Mouse (Mus musculus): ENCODE results near the gene Klhl12. TPM values are rescaled to one million over a fixed set of nuclear protein-coding genes. Genes with fewer than 3 reads are reported as not detected.
"Not testable (repeated sequence)": the region's sequence is repeated elsewhere in the genome, so short reads cannot be mapped to it uniquely, and the experiment has no call there.

The Klhl12 gene
- polyA plus RNA-seq, 1 experiment from 2014 or later: 36.7 TPM

GRCm38 (mm10) chr1:134518677-134519076, 63.3 kb downstream of the Klhl12 start:
- no peak overlapping the region for H3K27ac ChIP-seq (replicated peaks)
- H3K9me3 ChIP-seq (replicated peaks): no peaks in the 10 kb centered on the region
- peaks cover 8% of the 10 kb centered on the region for H3K27me3 ChIP-seq (replicated peaks)
- H3K4me3 ChIP-seq (replicated peaks): no peak overlapping the region
- WGBS: 14% methylated on average over 7 of the region's 7 CpGs
- no peak overlapping the region for H3K4me2 ChIP-seq
- H3K9ac ChIP-seq (replicated peaks): no peak overlapping the region
- H3K4me1 ChIP-seq: peaks cover 2% of the 10 kb centered on the region
- no peak; the same call in 1 of the 2 replicates for ATAC-seq (ENCODE audit: low FRiP score)
- no peaks in the 10 kb centered on the region for H3K36me3 ChIP-seq

- H3K9ac ChIP-seq (replicated peaks); H3K36me3 ChIP-seq; H3K4me3 ChIP-seq (replicated peaks); H3K4me2 ChIP-seq; H3K27ac ChIP-seq (replicated peaks); H3K27me3 ChIP-seq (replicated peaks); H3K9me3 ChIP-seq (replicated peaks); ATAC-seq (ENCODE audit: low FRiP score); H3K4me1 ChIP-seq: not testable (repeated sequence)
- WGBS: 97% methylated on average over 5 of the region's 5 CpGs
These were observed 63.9 kb downstream of the Klhl12 start for GRCm38 (mm10) chr1:134519201-134519600.

GRCm38 (mm10) chr1:134520001-134520721, 64.8 kb downstream of the Klhl12 start:
- no peak for ATAC-seq (ENCODE audit: low FRiP score)
- WGBS: 86% methylated on average over 8 of the region's 8 CpGs
- Histone ChIP-seq H3K27ac (replicated peaks) (no peak overlapping the region), H3K4me2 (no peak overlapping the region), H3K4me1 (no peaks in the 10 kb centered on the region), H3K27me3 (replicated peaks) (peaks cover under 1% of the 10 kb centered on the region; the same call in 1 of the 2 replicates), H3K9ac (replicated peaks) (no peak overlapping the region), H3K9me3 (replicated peaks) (no peaks in the 10 kb centered on the region), H3K36me3 (no peaks in the 10 kb centered on the region), H3K4me3 (replicated peaks) (no peak overlapping the region)

- no peaks in the 10 kb centered on the region for H3K36me3 ChIP-seq
These were observed 65.8 kb downstream of the Klhl12 start for GRCm38 (mm10) chr1:134521163-134521562.

GRCm38 (mm10) chr1:134522325-134522724, 67.0 kb downstream of the Klhl12 start:
- no peak for ATAC-seq (ENCODE audit: low FRiP score)
- no peaks in the 10 kb centered on the region for H3K9me3 ChIP-seq (replicated peaks)
- H3K4me3 ChIP-seq (replicated peaks): no peak overlapping the region
- H3K27me3 ChIP-seq (replicated peaks): no peaks in the 10 kb centered on the region
- no peak overlapping the region for H3K4me2 ChIP-seq
- H3K27ac ChIP-seq (replicated peaks): no peak overlapping the region
- WGBS: 55% methylated on average over 2 of the region's 2 CpGs
- H3K4me1 ChIP-seq: no peaks in the 10 kb centered on the region
- no peaks in the 10 kb centered on the region for H3K36me3 ChIP-seq
- no peak overlapping the region for H3K9ac ChIP-seq (replicated peaks)

More at GRCm38 (mm10) chr1:134521163-134521562, 65.8 kb downstream of the Klhl12 start:
- ATAC-seq (ENCODE audit: low FRiP score): no peak
- Histone ChIP-seq H3K9ac (replicated peaks) (no peak overlapping the region), H3K4me2 (no peak overlapping the region), H3K27ac (replicated peaks) (no peak overlapping the region), H3K9me3 (replicated peaks) (no peaks in the 10 kb centered on the region), H3K27me3 (replicated peaks) (no peaks in the 10 kb centered on the region), H3K4me3 (replicated peaks) (no peak overlapping the region), H3K4me1 (no peaks in the 10 kb centered on the region)
- WGBS: 84% methylated on average over 7 of the region's 7 CpGs

- Histone ChIP-seq H3K9ac (replicated peaks) (no peak overlapping the region), H3K4me3 (replicated peaks) (no peak overlapping the region), H3K27me3 (replicated peaks) (no peaks in the 10 kb centered on the region), H3K4me1 (no peaks in the 10 kb centered on the region), H3K9me3 (replicated peaks) (no peaks in the 10 kb centered on the region), H3K36me3 (no peaks in the 10 kb centered on the region), H3K27ac (replicated peaks) (no peak overlapping the region), H3K4me2 (no peak overlapping the region)
- WGBS: 79% methylated on average over 5 of the region's 5 CpGs
- no peak for ATAC-seq (ENCODE audit: low FRiP score)
These were observed 69.1 kb downstream of the Klhl12 start for GRCm38 (mm10) chr1:134524424-134524823.

- H3K9me3 ChIP-seq (replicated peaks): no peaks in the 10 kb centered on the region
- 82% methylated on average over 1 of the region's 1 CpGs for WGBS
These were observed 69.7 kb downstream of the Klhl12 start for GRCm38 (mm10) chr1:134525015-134525414.

GRCm38 (mm10) chr1:134526752-134527151, 71.4 kb downstream of the Klhl12 start:
- Histone ChIP-seq H3K27me3 (replicated peaks) (no peaks in the 10 kb centered on the region), H3K4me2 (no peak overlapping the region), H3K4me1 (no peaks in the 10 kb centered on the region), H3K36me3 (no peaks in the 10 kb centered on the region), H3K9me3 (replicated peaks) (no peaks in the 10 kb centered on the region), H3K27ac (replicated peaks) (no peak overlapping the region), H3K4me3 (replicated peaks) (no peak overlapping the region), H3K9ac (replicated peaks) (no peak overlapping the region)
- 88% methylated on average over 6 of the region's 6 CpGs for WGBS
- ATAC-seq (ENCODE audit: low FRiP score): no peak

More at GRCm38 (mm10) chr1:134525015-134525414, 69.7 kb downstream of the Klhl12 start:
- Histone ChIP-seq H3K4me1 (no peaks in the 10 kb centered on the region), H3K4me2 (no peak overlapping the region), H3K4me3 (replicated peaks) (no peak overlapping the region), H3K36me3 (no peaks in the 10 kb centered on the region), H3K27me3 (replicated peaks) (no peaks in the 10 kb centered on the region), H3K27ac (replicated peaks) (no peak overlapping the region), H3K9ac (replicated peaks) (no peak overlapping the region)
- ATAC-seq (ENCODE audit: low FRiP score): no peak

GRCm38 (mm10) chr1:134530618-134531017, 75.3 kb downstream of the Klhl12 start:
- Histone ChIP-seq H3K9me3 (replicated peaks) (no peaks in the 10 kb centered on the region), H3K36me3 (no peaks in the 10 kb centered on the region), H3K4me2 (no peak overlapping the region), H3K9ac (replicated peaks) (no peak overlapping the region), H3K27ac (replicated peaks) (0 out of 2 replicates have a peak overlapping the region, but pooled peaks have one; percentile 11), H3K4me1 (no peaks in the 10 kb centered on the region), H3K4me3 (replicated peaks) (no peak overlapping the region), H3K27me3 (replicated peaks) (no peaks in the 10 kb centered on the region)
- ATAC-seq (ENCODE audit: low FRiP score): no peak
- WGBS: 68% methylated on average over 6 of the region's 6 CpGs

GRCm38 (mm10) chr1:134533710-134534109, 78.4 kb downstream of the Klhl12 start:
- H3K9me3 ChIP-seq (replicated peaks); H3K4me3 ChIP-seq (replicated peaks); H3K27me3 ChIP-seq (replicated peaks); ATAC-seq (ENCODE audit: low FRiP score); H3K4me2 ChIP-seq; H3K9ac ChIP-seq (replicated peaks); H3K27ac ChIP-seq (replicated peaks); H3K36me3 ChIP-seq; H3K4me1 ChIP-seq: not testable (repeated sequence)
- WGBS: 93% methylated on average over 10 of the region's 10 CpGs

- H3K9ac ChIP-seq (replicated peaks): no peak overlapping the region
- H3K27me3 ChIP-seq (replicated peaks): no peaks in the 10 kb centered on the region
- H3K4me2 ChIP-seq: no peak overlapping the region
- ATAC-seq (ENCODE audit: low FRiP score): no peak
- H3K27ac ChIP-seq (replicated peaks): no peak overlapping the region
- no peak overlapping the region for H3K4me3 ChIP-seq (replicated peaks)
- H3K9me3 ChIP-seq (replicated peaks): no peaks in the 10 kb centered on the region
- 100% methylated on average over 1 of the region's 1 CpGs for WGBS
- no peaks in the 10 kb centered on the region for H3K36me3 ChIP-seq
- no peaks in the 10 kb centered on the region for H3K4me1 ChIP-seq
These were observed 79.7 kb downstream of the Klhl12 start for GRCm38 (mm10) chr1:134535054-134535453.

GRCm38 (mm10) chr1:134535513-134535912, 80.2 kb downstream of the Klhl12 start:
- ATAC-seq (ENCODE audit: low FRiP score): no peak
- H3K27me3 ChIP-seq (replicated peaks): no peaks in the 10 kb centered on the region
- no peak overlapping the region for H3K27ac ChIP-seq (replicated peaks)
- H3K4me2 ChIP-seq: no peak overlapping the region
- H3K36me3 ChIP-seq: no peaks in the 10 kb centered on the region
- no peak overlapping the region for H3K9ac ChIP-seq (replicated peaks)
- H3K9me3 ChIP-seq (replicated peaks): no peaks in the 10 kb centered on the region
- 81% methylated on average over 3 of the region's 3 CpGs for WGBS
- no peaks in the 10 kb centered on the region for H3K4me1 ChIP-seq
- H3K4me3 ChIP-seq (replicated peaks): no peak overlapping the region

Data from neural tube, embryonic 15.5 days (tissue).